Mouse (Mus musculus): ENCODE results near the gene Dnajc16. TPM values are rescaled to one million over a fixed set of nuclear protein-coding genes. Genes with fewer than 3 reads are reported as not detected.

Gene Dnajc16
- polyA plus RNA-seq, 1 experiment from 2014 or later = 6.1 TPM

Other genes starting within 250 kb of the Dnajc16 start
- gene Fblim1, start 184.8 kb downstream of the Dnajc16 start, polyA plus RNA-seq (2016; fragmentation: Nextera tagmentation; extraction: Ambion mirVana) = 70.1 and 70.6 TPM in 2 replicates
- gene Tmem82, start 172.3 kb downstream of the Dnajc16 start, polyA plus RNA-seq (2016; fragmentation: Nextera tagmentation; extraction: Ambion mirVana) = 0.19 and 0.37 TPM in 2 replicates
- 0.21 and 0.24 TPM in 2 replicates for gene Slc25a34, start 167.1 kb downstream of the Dnajc16 start, polyA plus RNA-seq (2016; fragmentation: Nextera tagmentation; extraction: Ambion mirVana)
- gene Plekhm2, start 126.0 kb downstream of the Dnajc16 start, polyA plus RNA-seq (2016; fragmentation: Nextera tagmentation; extraction: Ambion mirVana) = 6.1 and 6.2 TPM in 2 replicates
- gene Rsc1a1, start 105.3 kb downstream of the Dnajc16 start, polyA plus RNA-seq (2016; fragmentation: Nextera tagmentation; extraction: Ambion mirVana) = 0.82 TPM in 1 of 2 replicates, not detected in the other
- 24.8 and 24.9 TPM in 2 replicates for gene Ddi2, start 67.5 kb downstream of the Dnajc16 start, polyA plus RNA-seq (2016; fragmentation: Nextera tagmentation; extraction: Ambion mirVana)
- gene Agmat, start 44.3 kb downstream of the Dnajc16 start, polyA plus RNA-seq (2016; fragmentation: Nextera tagmentation; extraction: Ambion mirVana) = 0.92 and 1.3 TPM in 2 replicates
- 21.1 and 21.6 TPM in 2 replicates for gene Casp9, start 2.7 kb upstream of the Dnajc16 start, polyA plus RNA-seq (2016; fragmentation: Nextera tagmentation; extraction: Ambion mirVana)
- not detected in 2 replicates for gene Cela2a, start 35.2 kb upstream of the Dnajc16 start, polyA plus RNA-seq (2016; fragmentation: Nextera tagmentation; extraction: Ambion mirVana)
- not detected in 2 replicates for gene Ctrc, start 55.4 kb upstream of the Dnajc16 start, polyA plus RNA-seq (2016; fragmentation: Nextera tagmentation; extraction: Ambion mirVana)
- gene Efhd2, start 84.0 kb upstream of the Dnajc16 start, polyA plus RNA-seq (2016; fragmentation: Nextera tagmentation; extraction: Ambion mirVana) = 119 and 121 TPM in 2 replicates
- gene Fhad1, start 224.2 kb upstream of the Dnajc16 start, polyA plus RNA-seq (2016; fragmentation: Nextera tagmentation; extraction: Ambion mirVana) = 3.9 and 4.8 TPM in 2 replicates